In the genomic region with DNA sequence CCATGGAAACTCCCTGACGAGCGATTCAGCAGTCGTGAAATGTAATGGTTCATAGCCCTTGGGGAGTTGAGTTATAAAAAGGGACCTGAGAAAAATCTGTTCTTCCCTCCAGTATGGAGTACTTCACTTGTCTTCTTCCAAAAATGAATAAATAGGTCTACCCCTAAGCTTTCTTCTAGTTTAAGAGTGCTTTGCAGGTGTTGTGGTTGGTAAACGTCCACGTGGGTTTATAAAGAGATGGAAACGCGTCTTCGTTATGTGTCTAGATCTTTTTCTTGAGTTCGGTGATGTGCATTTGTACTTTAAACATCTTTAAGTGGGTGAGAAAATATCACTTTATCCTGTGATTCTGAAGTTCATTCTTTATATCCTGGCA, we compare ENCODE assay signal across 8 mouse cellular contexts. TPM values are rescaled to one million over a fixed set of nuclear protein-coding genes. Genes with fewer than 3 reads are reported as not detected.
DNase-seq lines count a peak whose midpoint lies in the region; ATAC-seq and TF ChIP-seq lines count a peak whose summit lies in the region.

No protein-coding gene starts in this region.

- TF ChIP-seq POLR2A in heart, adult 2 months (IDR thresholded peaks at IDR 0.05; ENCODE audit: insufficient read depth, low read depth, low read length) = no peak
- TF ChIP-seq POLR2A in thymus, adult 2 months (IDR thresholded peaks at IDR 0.05; ENCODE audit: control insufficient read depth, extremely low read depth, insufficient read depth, low read length, poor library complexity) = no peak

- no peaks in the 10 kb centered on the region for H3K9me3 ChIP-seq in liver, embryonic 12.5 days (replicated peaks)

- ATAC-seq in liver, embryonic 12.5 days = no peak
- no peak for ATAC-seq in megakaryocyte-erythroid progenitor cell, adult 5-6 weeks (replicated peaks; ENCODE audit: low FRiP score, low TSS enrichment, poor library complexity, severe bottlenecking)

- intact Hi-C loops in heart, adult 2 months (cut with DNase I) = loop anchor here (5.0 kb wide), 1 partner anchor 206 kb away; the partner anchor contains the start of gene Larp4b

- no peaks in the 10 kb centered on the region for H3K27me3 ChIP-seq in heart, adult 2 months (ENCODE audit: control insufficient read depth, insufficient read depth, low read length)
- H3K27me3 ChIP-seq in thymus, adult 2 months (ENCODE audit: control insufficient read depth, insufficient read depth, low read length) = no peaks in the 10 kb centered on the region
- no peaks in the 10 kb centered on the region for H3K27me3 ChIP-seq in liver, embryonic 12.5 days (replicated peaks)

- H3K4me1 ChIP-seq in heart, adult 2 months (ENCODE audit: control insufficient read depth, insufficient read depth, low read length) = no peaks in the 10 kb centered on the region
- no peaks in the 10 kb centered on the region for H3K4me1 ChIP-seq in thymus, adult 2 months (replicated peaks; ENCODE audit: control insufficient read depth, insufficient read depth, low read length)
- peaks cover 18% of the 10 kb centered on the region for H3K4me1 ChIP-seq in liver, embryonic 12.5 days

- peak overlapping the region; percentile 87 for H3K27ac ChIP-seq in heart, adult 2 months
- peak overlapping the region; percentile 16; the same call in 1 of the 2 replicates for H3K27ac ChIP-seq in thymus, adult 2 months (ENCODE audit: control insufficient read depth, insufficient read depth, low read length)
- peak overlapping the region; percentile 76 for H3K27ac ChIP-seq in liver, embryonic 12.5 days

- H3K79me2 ChIP-seq in heart, adult 2 months (replicated peaks; ENCODE audit: control insufficient read depth, insufficient read depth, low read length) = no peaks in the 10 kb centered on the region

- no peak for DNase-seq in heart, adult 2 months
- DNase-seq in heart, adult 11 months = no peak
- DNase-seq in thymus, adult 2 months = no peak
- no peak for DNase-seq in thymus, postnatal 0 days (ENCODE audit: low spot score)
- DNase-seq in adrenal gland, adult 8-10 months = no peak
- no peak for DNase-seq in thymus, postnatal 10 days (ENCODE audit: low spot score in 2 of 2)

- peak overlapping the region; percentile 62 for H3K9ac ChIP-seq in heart, adult 2 months (ENCODE audit: low read depth, low read length)
- peak overlapping the region; percentile 79 for H3K9ac ChIP-seq in liver, embryonic 12.5 days

- WGBS in heart, adult 2 months = 3% methylated on average over 9 of the region's 9 CpGs
- WGBS in thymus, adult 2 months = under 1% methylated on average over 9 of the region's 9 CpGs
- WGBS in liver, embryonic 12.5 days (ENCODE audit: insufficient replicate concordance) = 4% methylated on average over 9 of the region's 9 CpGs

- no peak for TF ChIP-seq EP300 in heart, adult 2 months (IDR thresholded peaks at IDR 0.05; ENCODE audit: insufficient read depth, low read depth, low read length)

- no peak for TF ChIP-seq CTCF in heart, adult 2 months (IDR thresholded peaks at IDR 0.05)
- no peak for TF ChIP-seq CTCF in thymus, adult 2 months (IDR thresholded peaks at IDR 0.05; ENCODE audit: borderline replicate concordance, control insufficient read depth, extremely low read depth, insufficient read depth, low read length, poor library complexity)

- H3K4me3 ChIP-seq in heart, adult 2 months = peak overlapping the region; percentile 69
- H3K4me3 ChIP-seq in thymus, adult 2 months (ENCODE audit: control insufficient read depth, insufficient read depth, low read length) = peak overlapping the region; percentile 59
- peak overlapping the region; percentile 77 for H3K4me3 ChIP-seq in liver, embryonic 12.5 days

- peak overlapping the region; percentile 81 for H3K4me2 ChIP-seq in liver, embryonic 12.5 days

- no peaks in the 10 kb centered on the region for H3K36me3 ChIP-seq in heart, adult 2 months (ENCODE audit: control insufficient read depth, insufficient read depth, low read length)
- H3K36me3 ChIP-seq in thymus, adult 2 months (ENCODE audit: control insufficient read depth, insufficient read depth, low read length) = no peaks in the 10 kb centered on the region
- peaks cover 25% of the 10 kb centered on the region for H3K36me3 ChIP-seq in liver, embryonic 12.5 days

RNA-seq across cellular contexts. Expression of gene Idi1, which starts 0.9 kb away (rescaled TPM):
- total RNA-seq in heart, adult 2 months (2021) = 1 to 10 TPM; 4.5 to 4.9 TPM
- polyA plus RNA-seq in heart, adult 2 months (2012; rRNA removed) = 3.0 and 6.9 TPM in 2 replicates
- polyA plus RNA-seq in thymus, adult 2 months (2012; rRNA removed) = 11.3 and 12.7 TPM in 2 replicates
- polyA plus RNA-seq in thymus, postnatal 0 days (2015; fragmentation: Nextera tagmentation; extraction: Ambion mirVana) = 68.6 and 84.7 TPM in 2 replicates
- polyA plus RNA-seq in liver, embryonic 12.5 days (2016; fragmentation: Nextera tagmentation; extraction: Ambion mirVana) = 90.3 and 91.6 TPM in 2 replicates
- 10 to 100 TPM; 38.3 to 87.2 (median 74.2) TPM for total RNA-seq in adrenal gland, adult 8-10 months (2022)
- total RNA-seq in megakaryocyte-erythroid progenitor cell, adult 5-6 weeks (2014; fragmentation: Nextera tagmentation) = 25.7 and 30.0 TPM in 2 replicates
- 64.9 and 102 TPM in 2 replicates for total RNA-seq in megakaryocyte-erythroid progenitor cell, adult 5-6 weeks (2017)

RNA-seq across cellular contexts. Expression of gene Wdr37, which starts 14.5 kb away (rescaled TPM):
- total RNA-seq in heart, adult 2 months (2021) = 10 to 100 TPM; 33.3 to 38.7 TPM
- polyA plus RNA-seq in heart, adult 2 months (2012; rRNA removed) = 12.6 and 24.4 TPM in 2 replicates
- polyA plus RNA-seq in thymus, adult 2 months (2012; rRNA removed) = 35.3 and 46.5 TPM in 2 replicates
- polyA plus RNA-seq in thymus, postnatal 0 days (2015; fragmentation: Nextera tagmentation; extraction: Ambion mirVana) = 26.4 and 28.3 TPM in 2 replicates
- 11.8 and 12.0 TPM in 2 replicates for polyA plus RNA-seq in liver, embryonic 12.5 days (2016; fragmentation: Nextera tagmentation; extraction: Ambion mirVana)
- 10 to 100 TPM; 44.7 to 54.1 (median 49.6) TPM for total RNA-seq in adrenal gland, adult 8-10 months (2022)
- 15.6 and 25.5 TPM in 2 replicates for total RNA-seq in megakaryocyte-erythroid progenitor cell, adult 5-6 weeks (2014; fragmentation: Nextera tagmentation)
- 29.4 and 34.1 TPM in 2 replicates for total RNA-seq in megakaryocyte-erythroid progenitor cell, adult 5-6 weeks (2017)

Comparison
In these comparisons a context has a peak if more than half of its experiments do, and no peak if none do; other contexts are left out.
1. H3K27ac ChIP-seq: peak in every context shown above with its lines; median percentile 87 in heart, adult 2 months; 76 in liver, embryonic 12.5 days; 16 in thymus, adult 2 months.